ENCODE assay signal across 8 mouse cellular contexts in genomic region chr19:53944786-53945169, GRCm38 (mm10). TPM values are rescaled to one million over a fixed set of nuclear protein-coding genes. Genes with fewer than 3 reads are reported as not detected.
DNase-seq lines count a peak whose midpoint lies in the region; ATAC-seq and TF ChIP-seq lines count a peak whose summit lies in the region.

No protein-coding gene starts in this region.

- H3K9ac ChIP-seq in heart, embryonic 15.5 days: peak overlapping the region; percentile 99
- peak overlapping the region; percentile 85 for H3K9ac ChIP-seq in ES-E14 (ENCODE audit: insufficient read depth, low read depth, low read length, poor library complexity, severe bottlenecking)
- peak overlapping the region; percentile 96 for H3K9ac ChIP-seq in forebrain, embryonic 15.5 days (replicated peaks)
- H3K9ac ChIP-seq in liver, postnatal 0 days (replicated peaks): peak overlapping the region; percentile 97

- peak overlapping the region; percentile 78 for H3K4me2 ChIP-seq in heart, embryonic 15.5 days
- peak overlapping the region; percentile 65 for H3K4me2 ChIP-seq in forebrain, embryonic 15.5 days (replicated peaks)
- H3K4me2 ChIP-seq in liver, postnatal 0 days (ENCODE audit: low read depth, low read length): peak overlapping the region; percentile 90

- peak overlapping the region; percentile 98 for H3K27ac ChIP-seq in heart, embryonic 15.5 days
- peak overlapping the region; percentile 83 for H3K27ac ChIP-seq in ES-E14 (ENCODE audit: insufficient read depth, low read depth, low read length, poor library complexity, severe bottlenecking)
- peak overlapping the region; percentile 95 for H3K27ac ChIP-seq in forebrain, embryonic 15.5 days (replicated peaks)
- peak overlapping the region; percentile 100 for H3K27ac ChIP-seq in liver, postnatal 0 days (ENCODE audit: low read depth)

- TF ChIP-seq CTCF in liver, postnatal 0 days (IDR thresholded peaks at IDR 0.05; ENCODE audit: low read depth): no peak

- H3K36me3 ChIP-seq in heart, embryonic 15.5 days: no peaks in the 10 kb centered on the region
- no peaks in the 10 kb centered on the region for H3K36me3 ChIP-seq in ES-E14 (ENCODE audit: control insufficient read depth, insufficient read depth, low read length, poor library complexity, severe bottlenecking)
- no peaks in the 10 kb centered on the region for H3K36me3 ChIP-seq in forebrain, embryonic 15.5 days
- H3K36me3 ChIP-seq in liver, postnatal 0 days (replicated peaks; ENCODE audit: insufficient read depth, low read length): peaks cover 6% of the 10 kb centered on the region; the same call in 1 of the 2 replicates

- no peaks in the 10 kb centered on the region for H3K27me3 ChIP-seq in heart, embryonic 15.5 days
- H3K27me3 ChIP-seq in forebrain, embryonic 15.5 days: no peaks in the 10 kb centered on the region
- no peaks in the 10 kb centered on the region for H3K27me3 ChIP-seq in liver, postnatal 0 days (ENCODE audit: insufficient read depth, low read length)

- peak overlapping the region; percentile 99 for H3K4me3 ChIP-seq in heart, embryonic 15.5 days
- H3K4me3 ChIP-seq in ES-E14 (ENCODE audit: insufficient read depth in 1 of 2, low read depth in 1 of 2, low read length in 2 of 2, poor library complexity in 1 of 2, severe bottlenecking in 1 of 2): peak overlapping the region; percentile 79 to 94
- peak overlapping the region; percentile 99 for H3K4me3 ChIP-seq in forebrain, embryonic 15.5 days
- peak overlapping the region; percentile 93 for H3K4me3 ChIP-seq in liver, postnatal 0 days (ENCODE audit: low read depth, low read length)

- under 1% methylated on average over 30 of the region's 47 CpGs for WGBS in heart, embryonic 15.5 days
- under 1% methylated on average over 43 of the region's 47 CpGs for WGBS in forebrain, embryonic 15.5 days
- 0% methylated on average over 21 of the region's 47 CpGs for WGBS in liver, postnatal 0 days (ENCODE audit: insufficient replicate concordance)

- in situ Hi-C loops in ES-E14 (cut with MboI; ENCODE audit: low sequenced_read_pairs in 2 of 2, unreplicated experiment in 2 of 2): no loop called here

- TF ChIP-seq EP300 in liver, postnatal 0 days (IDR thresholded peaks at IDR 0.05; ENCODE audit: low read depth): no peak

- no peak for DNase-seq in heart, postnatal 14 days
- DNase-seq in ES-E14 (ENCODE audit: low read depth, low spot score): no peak
- no peak for DNase-seq in liver, postnatal 0 days
- no peak for DNase-seq in spleen, postnatal 36 days (ENCODE audit: low spot score in 2 of 2)
- DNase-seq in c-Kit-positive CD71-positive TER-119-positive erythroid progenitor cells, embryonic 14.5 days (ENCODE audit: low spot score): no peak
- DNase-seq in urinary bladder, adult 2 months (ENCODE audit: low spot score): no peak

- no peak for ATAC-seq in heart, embryonic 15.5 days (replicated peaks; ENCODE audit: insufficient number of reproducible peaks, insufficient read depth, low FRiP score, low read depth)
- no peak; the same call in 1 of the 2 replicates for ATAC-seq in forebrain, embryonic 15.5 days (replicated peaks)
- peak; percentile 17; the same call in 1 of the 2 replicates for ATAC-seq in liver, postnatal 0 days

- H3K4me1 ChIP-seq in heart, embryonic 15.5 days (replicated peaks): peaks cover 19% of the 10 kb centered on the region
- peaks cover 2 to 3% of the 10 kb centered on the region in 2 experiments; a peak in 1 of 4 replicates for H3K4me1 ChIP-seq in ES-E14 (ENCODE audit: control insufficient read depth in 2 of 2, insufficient read depth in 2 of 2, low read length in 2 of 2, poor library complexity in 1 of 2)
- H3K4me1 ChIP-seq in forebrain, embryonic 15.5 days: peaks cover 34% of the 10 kb centered on the region
- H3K4me1 ChIP-seq in liver, postnatal 0 days (ENCODE audit: insufficient read depth): peaks cover 26% of the 10 kb centered on the region

- intact Hi-C loops in heart, postnatal 14 days (cut with DNase I): loop anchor here (5.0 to 10.0 kb wide), 3 partner anchors 83 to 1250 kb away; partner anchors contain the start of gene Smndc1

- no peaks in the 10 kb centered on the region for H3K9me3 ChIP-seq in heart, embryonic 15.5 days (replicated peaks)
- no peaks in the 10 kb centered on the region for H3K9me3 ChIP-seq in ES-E14 (ENCODE audit: control insufficient read depth, insufficient read depth, low read depth, low read length)
- H3K9me3 ChIP-seq in forebrain, embryonic 15.5 days: no peaks in the 10 kb centered on the region
- no peaks in the 10 kb centered on the region for H3K9me3 ChIP-seq in liver, postnatal 0 days (ENCODE audit: low read length)

TF ChIP-seq in ES-E14, 5 proteins besides CTCF, POLR2A, EP300 and RAD21:
- TF ChIP-seq CHD2 (IDR thresholded peaks at IDR 0.05; ENCODE audit: low read depth, low read length): no peak
- no peak for TF ChIP-seq ZNF384 (IDR thresholded peaks at IDR 0.05; ENCODE audit: low read depth, low read length)
- no peak for TF ChIP-seq ZC3H11A (IDR thresholded peaks at IDR 0.05; ENCODE audit: borderline replicate concordance, low read depth, low read length)
TF ChIP-seq in ES-E14: peak in this region for 0.

RNA-seq across cellular contexts. Expression of gene Bbip1, which starts 0.4 kb away (rescaled TPM):
- polyA plus RNA-seq in heart, embryonic 15.5 days (2015; fragmentation: Nextera tagmentation; extraction: Ambion mirVana): 46.7 and 62.8 TPM in 2 replicates
- total RNA-seq in heart, postnatal 14 days (2021): 10 to 100 TPM; 35.3 to 35.8 TPM
- total RNA-seq in ES-E14 (2012; rRNA removed): 11.8 and 21.9 TPM in 2 replicates
- 144 and 145 TPM in 2 replicates for polyA plus RNA-seq in forebrain, embryonic 15.5 days (2015; fragmentation: Nextera tagmentation; extraction: Ambion mirVana)
- 32.6 and 36.5 TPM in 2 replicates for polyA plus RNA-seq in liver, postnatal 0 days (2015; fragmentation: Nextera tagmentation; extraction: Ambion mirVana)
- polyA plus RNA-seq in urinary bladder, adult 2 months (2012; rRNA removed): 33.4 and 37.1 TPM in 2 replicates

RNA-seq across cellular contexts. Expression of gene Shoc2, which starts 0.7 kb away (rescaled TPM):
- 29.8 and 34.6 TPM in 2 replicates for polyA plus RNA-seq in heart, embryonic 15.5 days (2015; fragmentation: Nextera tagmentation; extraction: Ambion mirVana)
- total RNA-seq in heart, postnatal 14 days (2021): 10 to 100 TPM; 30.2 to 34.4 TPM
- total RNA-seq in ES-E14 (2012; rRNA removed): 17.3 and 26.6 TPM in 2 replicates
- 54.8 and 55.2 TPM in 2 replicates for polyA plus RNA-seq in forebrain, embryonic 15.5 days (2015; fragmentation: Nextera tagmentation; extraction: Ambion mirVana)
- 13.5 and 13.7 TPM in 2 replicates for polyA plus RNA-seq in liver, postnatal 0 days (2015; fragmentation: Nextera tagmentation; extraction: Ambion mirVana)
- polyA plus RNA-seq in urinary bladder, adult 2 months (2012; rRNA removed): 27.2 and 30.1 TPM in 2 replicates

RNA-seq across cellular contexts. Expression of gene Pdcd4, which starts 52.7 kb away (rescaled TPM):
- 35.9 and 38.2 TPM in 2 replicates for polyA plus RNA-seq in heart, embryonic 15.5 days (2015; fragmentation: Nextera tagmentation; extraction: Ambion mirVana)
- total RNA-seq in heart, postnatal 14 days (2021): 10 to 100 TPM; 24.8 to 25.6 TPM
- total RNA-seq in ES-E14 (2012; rRNA removed): 8.6 and 13.4 TPM in 2 replicates
- polyA plus RNA-seq in forebrain, embryonic 15.5 days (2015; fragmentation: Nextera tagmentation; extraction: Ambion mirVana): 90.4 and 94.7 TPM in 2 replicates
- polyA plus RNA-seq in liver, postnatal 0 days (2015; fragmentation: Nextera tagmentation; extraction: Ambion mirVana): 39.0 and 41.2 TPM in 2 replicates
- 81.3 and 100 TPM in 2 replicates for polyA plus RNA-seq in urinary bladder, adult 2 months (2012; rRNA removed)
